Mouse (Mus musculus) layer of hippocampus, adult 2 months (tissue): ENCODE data around the gene Rpl3l. TPM values are rescaled to one million over a fixed set of nuclear protein-coding genes. Genes with fewer than 3 reads are reported as not detected.

ENCODE experiments used
- DNase-seq, 2 experiments: peaks; one replicate each; pipeline ENCODE4 v3.0.0; 2022; ENCODE audit warnings: low spot score in 2 of 2
- H3K27ac ChIP-seq: fragments of 200-600 bp; 2 replicates; pipeline ENCODE4 v1.8.1; 2022
- H3K4me3 ChIP-seq: fragments of 200-600 bp; 2 replicates; pipeline ENCODE4 v1.8.1; 2022; ENCODE audit warnings: mild to moderate bottlenecking
- CTCF ChIP-seq: fragments of 200-600 bp; conservative IDR thresholded peaks from 2 replicates; pipeline ENCODE4 v1.8.1; 2022; ENCODE audit warnings: antibody characterized with exemption, mild to moderate bottlenecking, moderate library complexity
- total RNA-seq, 2 experiments: library from RNA; stranded (reverse); gene quantifications; 2 replicates each; pipeline ENCODE4 v1.2.3; 2021

Rpl3l gene
- total RNA-seq, 2 experiments from 2014 or later = 0.38 to 0.61 TPM

DNA sequence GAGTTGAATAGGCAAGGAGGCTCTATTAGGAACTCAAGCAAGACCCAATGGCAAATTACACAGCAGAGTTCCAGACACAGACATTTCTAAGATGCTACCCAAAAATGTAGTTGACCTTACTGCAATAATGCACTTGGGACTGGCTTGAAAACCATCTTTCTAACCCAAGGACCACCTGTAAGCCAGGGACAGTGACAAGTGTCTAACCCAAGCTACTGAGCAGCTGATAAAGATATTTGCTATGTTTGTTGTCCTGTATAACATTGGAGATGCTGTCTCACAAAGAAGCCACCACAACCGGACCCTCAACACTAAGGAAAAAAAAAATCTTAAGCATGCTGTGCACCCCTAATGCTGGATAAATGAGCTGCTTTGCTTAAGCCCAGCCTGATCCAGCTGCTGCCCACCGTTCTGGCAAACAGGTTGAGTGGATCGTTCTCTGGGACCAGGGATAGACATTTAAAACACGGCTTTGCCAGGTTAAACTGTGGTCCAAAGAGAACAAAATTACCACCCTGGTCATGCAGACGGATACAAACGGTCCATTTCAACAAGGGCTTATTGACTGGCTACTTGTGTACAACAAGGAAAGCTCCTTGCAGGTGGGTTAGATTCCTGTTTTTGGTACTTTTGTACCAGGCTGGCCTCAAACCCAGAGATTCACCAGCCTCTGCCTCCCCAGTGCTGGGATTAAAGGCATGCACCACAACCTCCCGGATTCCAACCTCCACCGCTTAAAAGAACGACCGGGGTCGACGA is 4.3 kb upstream of the Rpl3l start:
- Histone ChIP-seq H3K4me3 (peak overlapping the region; percentile 98), H3K27ac (peak overlapping the region; percentile 98)
- DNase-seq = no peak
- no peak for TF ChIP-seq CTCF

- peak overlapping the region; percentile 98 for H3K27ac ChIP-seq
- H3K4me3 ChIP-seq = peak overlapping the region; percentile 98
- DNase-seq = no peak
- no peak for TF ChIP-seq CTCF
These were observed 3.8 kb upstream of the Rpl3l start for GRCm38 (mm10) chr17:24723881-24724180.

- Histone ChIP-seq H3K4me3 (peak within 1 kb of the TSS; percentile 98), H3K27ac (peak within 1 kb of the TSS; percentile 98)
- DNase-seq = peak; percentile 94 to 99
- TF ChIP-seq CTCF = peak; percentile 95
These were observed 3.4 kb upstream of the Rpl3l start, which contains the start of gene Ndufb10 for GRCm38 (mm10) chr17:24724184-24724583. Gene Ndufb10 (minus strand): TSS chr17:24724478.

DNA sequence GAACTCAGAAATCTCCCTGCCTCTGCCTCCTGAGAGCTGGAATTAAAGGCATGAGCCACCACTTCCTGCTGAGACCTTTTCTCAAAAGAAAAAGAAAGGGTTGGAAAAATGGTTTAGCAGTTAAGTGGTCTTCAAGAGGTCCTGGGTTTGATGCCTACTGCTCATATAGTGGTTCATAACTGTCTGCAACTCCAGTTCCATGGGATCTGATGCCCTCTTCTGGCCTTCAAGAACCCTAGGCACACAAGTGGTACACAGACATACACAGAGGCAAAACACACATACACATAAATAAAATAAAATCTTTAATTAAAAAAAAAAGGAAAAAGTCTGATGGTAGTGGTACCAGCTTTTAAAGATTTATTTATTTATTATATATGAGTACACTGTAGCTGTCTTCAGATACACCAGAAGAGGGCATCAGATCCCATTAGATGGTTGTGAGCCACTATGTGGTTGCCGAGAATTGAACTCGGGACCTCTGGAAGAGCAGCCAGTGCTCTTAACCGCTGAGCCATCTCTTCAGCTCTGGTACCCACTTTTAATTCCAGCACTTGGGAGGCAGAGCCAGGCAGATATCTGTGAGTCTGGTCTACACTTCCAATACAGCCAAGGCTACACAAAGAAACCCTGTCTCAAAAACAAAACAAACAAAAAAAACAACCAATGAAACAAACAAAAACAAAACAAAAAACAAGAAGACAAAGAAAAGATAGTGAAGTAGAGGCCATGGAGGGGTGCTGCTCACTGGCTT is 1.8 kb upstream of the Rpl3l start:
- no peak for DNase-seq
- H3K4me3 ChIP-seq = no peak overlapping the region
- H3K27ac ChIP-seq = no peak overlapping the region
- peak; percentile 50 for TF ChIP-seq CTCF

DNA sequence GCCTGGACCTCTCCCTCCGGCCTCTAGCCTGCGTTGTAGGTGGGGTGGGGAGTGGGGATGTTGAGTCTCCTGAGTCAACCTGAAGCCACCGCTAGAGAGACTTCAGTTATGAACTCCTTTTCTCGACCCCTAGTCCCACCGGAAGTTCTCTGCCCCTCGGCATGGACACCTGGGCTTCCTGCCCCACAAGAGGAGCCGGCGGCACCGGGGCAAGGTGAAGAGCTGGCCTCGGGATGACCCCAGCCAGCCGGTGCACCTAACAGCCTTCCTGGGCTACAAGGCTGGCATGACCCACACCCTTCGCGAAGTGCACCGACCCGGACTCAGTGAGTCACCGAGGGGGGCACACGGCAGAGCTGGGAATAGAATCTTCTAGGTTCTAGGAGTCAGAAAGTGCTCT is 564 bp downstream of the Rpl3l start:
- Histone ChIP-seq H3K27ac (no peak overlapping the region), H3K4me3 (no peak overlapping the region)
- TF ChIP-seq CTCF = no peak
- no peak for DNase-seq

DNA sequence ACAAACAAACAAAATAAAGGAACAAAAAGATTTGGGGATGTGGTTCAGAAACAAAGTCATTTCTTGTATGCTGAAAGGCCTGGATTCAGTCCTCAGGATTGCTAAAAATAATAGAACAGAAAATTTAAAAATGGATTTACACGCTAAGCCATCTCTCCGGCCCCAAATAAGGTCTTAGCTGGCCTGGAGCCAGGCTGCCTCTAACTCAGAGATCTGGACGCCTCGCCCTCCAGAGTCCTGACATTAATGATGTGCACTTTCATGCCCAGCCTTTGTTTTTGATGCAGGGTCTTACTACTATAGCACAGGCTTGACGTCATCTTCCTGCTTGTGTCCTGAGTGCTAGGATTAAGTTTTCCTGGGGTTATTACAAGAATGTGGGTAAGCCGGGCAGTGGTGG is 1.4 kb downstream of the Rpl3l start:
- no peak for DNase-seq
- no peak overlapping the region for H3K27ac ChIP-seq
- no peak overlapping the region for H3K4me3 ChIP-seq
- no peak for TF ChIP-seq CTCF

GRCm38 (mm10) chr17:24730787-24731186 is 3.2 kb downstream of the Rpl3l start:
- H3K4me3 ChIP-seq = no peak overlapping the region
- no peak for DNase-seq
- TF ChIP-seq CTCF = no peak
- H3K27ac ChIP-seq = no peak overlapping the region

DNA sequence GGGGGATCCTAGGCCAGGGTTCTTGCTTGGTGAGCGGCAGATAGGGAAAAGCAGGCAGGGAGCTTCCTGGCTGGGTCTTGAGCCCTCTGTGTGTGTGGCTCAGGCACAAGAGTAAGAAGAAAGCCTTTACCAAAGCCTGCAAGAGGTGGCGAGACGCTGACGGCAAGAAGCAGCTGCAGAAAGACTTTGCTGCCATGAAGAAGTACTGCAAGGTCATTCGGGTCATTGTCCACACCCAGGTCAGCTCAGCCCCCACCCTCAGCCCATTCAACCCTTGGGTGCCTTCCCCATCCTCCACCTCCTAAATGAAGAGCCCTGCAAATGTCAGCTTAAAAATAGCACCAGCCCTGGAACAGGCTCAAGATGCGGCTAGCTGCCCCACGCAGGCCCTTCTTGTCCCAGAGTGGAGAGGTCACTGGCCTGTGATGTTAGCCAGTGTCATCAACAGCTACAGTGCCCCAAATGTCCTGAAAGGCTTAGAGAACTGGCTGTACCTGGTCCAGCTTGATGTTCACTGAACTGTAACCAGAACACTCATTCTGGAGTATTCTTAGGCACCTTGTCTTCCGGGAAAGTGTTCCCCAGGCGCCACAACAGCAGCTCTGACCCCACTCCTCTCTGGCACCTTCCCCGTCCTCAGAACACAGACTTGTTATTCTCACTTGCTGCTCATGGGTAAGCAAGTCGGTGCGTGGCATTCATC is 4.8 kb downstream of the Rpl3l start:
- DNase-seq = no peak
- no peak for TF ChIP-seq CTCF
- Histone ChIP-seq H3K27ac (no peak overlapping the region), H3K4me3 (no peak overlapping the region)

GRCm38 (mm10) chr17:24733434-24734050 is 5.9 kb downstream of the Rpl3l start:
- no peak for DNase-seq
- Histone ChIP-seq H3K27ac (no peak overlapping the region), H3K4me3 (no peak overlapping the region)
- no peak for TF ChIP-seq CTCF

- TF ChIP-seq CTCF = peak; percentile 54
These were observed 6.9 kb downstream of the Rpl3l start for GRCm38 (mm10) chr17:24734513-24734912.

DNA sequence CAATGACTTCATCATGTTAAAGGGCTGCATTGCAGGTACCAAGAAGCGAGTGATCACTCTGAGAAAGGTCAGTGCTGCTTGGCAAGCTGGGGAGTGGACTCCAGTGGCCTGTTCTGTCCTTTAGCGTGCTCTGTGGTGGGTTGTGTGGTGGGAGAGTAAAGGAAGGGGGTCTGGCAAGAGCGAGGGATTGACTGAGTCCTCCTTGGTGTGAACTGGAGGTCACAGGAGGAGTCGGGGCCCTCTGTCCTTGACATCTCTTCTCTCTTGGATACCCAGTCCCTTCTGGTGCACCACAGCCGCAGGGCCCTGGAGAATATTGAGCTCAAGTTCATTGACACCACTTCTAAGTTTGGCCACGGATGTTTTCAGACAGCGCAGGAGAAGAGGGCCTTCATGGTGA is 7.8 kb downstream of the Rpl3l start:
- Histone ChIP-seq H3K4me3 (no peak overlapping the region), H3K27ac (no peak overlapping the region)
- TF ChIP-seq CTCF = no peak
- no peak for DNase-seq

More at GRCm38 (mm10) chr17:24734513-24734912, 6.9 kb downstream of the Rpl3l start:
- DNase-seq = no peak
- Histone ChIP-seq H3K27ac (no peak overlapping the region), H3K4me3 (no peak overlapping the region)

- DNase-seq = peak; percentile 91 to 96
- peak within 1 kb of the TSS; percentile 82 for H3K27ac ChIP-seq
- peak within 1 kb of the TSS; percentile 86 for H3K4me3 ChIP-seq
- TF ChIP-seq CTCF = no peak
These were observed 8.9 kb downstream of the Rpl3l start, which contains the start of gene Msrb1 for GRCm38 (mm10) chr17:24736330-24737051. Gene Msrb1 (plus strand): TSS chr17:24736642.
